Mouse (Mus musculus) lung, postnatal 25 days (tissue): ENCODE results near the gene Pilra.
A peak's percentile ranks its signal among the peaks of the same experiment; 100 is the strongest.

Source experiments
- DNase-seq: peaks from one replicate; pipeline ENCODE4 v3.0.0; 2022; ENCODE audit warnings: low spot score

The Pilra gene

GRCm38 (mm10) chr5:137779053-137779933, 56.8 kb downstream of the Pilra start:
- no peak for DNase-seq

GRCm38 (mm10) chr5:137778635-137779034, 57.4 kb downstream of the Pilra start, which contains the start of gene Ppp1r35:
Gene Ppp1r35 (plus strand): TSS chr5:137778849.
- peak; percentile 96 for DNase-seq

- no peak for DNase-seq
These were observed 58.7 kb downstream of the Pilra start for GRCm38 (mm10) chr5:137777267-137777845.

GRCm38 (mm10) chr5:137776408-137776918, 59.6 kb downstream of the Pilra start:
- DNase-seq: no peak

GRCm38 (mm10) chr5:137775587-137776290, 60.3 kb downstream of the Pilra start:
- DNase-seq: no peak

- no peak for DNase-seq
These were observed 63.3 kb downstream of the Pilra start for GRCm38 (mm10) chr5:137772755-137773154.
